Mouse (Mus musculus) retina, embryonic 14.5 days (tissue): ENCODE measurements around the gene Aox1.
"Not testable (repeated sequence)": the region's sequence is repeated elsewhere in the genome, so short reads cannot be mapped to it uniquely, and the experiment has no call there.

ENCODE experiments used
- DNase-seq: peaks from one replicate; pipeline ENCODE4 v3.0.0-alpha.2; 2015; ENCODE audit warnings: low spot score

Aox1 gene

DNA sequence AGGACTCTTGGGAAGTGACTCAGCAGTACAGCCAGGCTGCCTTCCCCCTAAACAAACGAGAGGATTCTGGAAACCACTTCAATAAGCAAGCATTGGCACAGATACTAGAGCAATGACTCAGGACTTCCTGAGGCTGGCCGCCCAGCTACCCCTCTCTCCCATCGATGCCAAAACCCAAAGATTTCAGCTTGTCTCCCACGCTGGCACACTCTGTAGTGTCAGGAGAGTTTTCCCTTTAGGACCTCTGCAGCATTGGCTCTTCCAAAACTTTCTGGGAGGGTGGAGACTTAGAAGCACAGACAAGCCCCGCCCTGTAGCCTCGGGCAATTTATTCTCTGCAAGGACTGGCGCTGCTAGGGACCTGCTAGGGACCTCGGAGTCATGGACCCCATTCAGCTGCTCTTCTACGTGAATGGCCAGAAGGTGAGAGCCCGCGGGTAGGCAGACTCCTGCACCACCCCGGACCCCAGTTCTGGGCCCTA, at the start of gene Aox1:
Gene Aox1, plus strand, starts transcription at position 296 of the 482 bp plus-strand sequence.
- DNase-seq, result peak; percentile 24

DNA sequence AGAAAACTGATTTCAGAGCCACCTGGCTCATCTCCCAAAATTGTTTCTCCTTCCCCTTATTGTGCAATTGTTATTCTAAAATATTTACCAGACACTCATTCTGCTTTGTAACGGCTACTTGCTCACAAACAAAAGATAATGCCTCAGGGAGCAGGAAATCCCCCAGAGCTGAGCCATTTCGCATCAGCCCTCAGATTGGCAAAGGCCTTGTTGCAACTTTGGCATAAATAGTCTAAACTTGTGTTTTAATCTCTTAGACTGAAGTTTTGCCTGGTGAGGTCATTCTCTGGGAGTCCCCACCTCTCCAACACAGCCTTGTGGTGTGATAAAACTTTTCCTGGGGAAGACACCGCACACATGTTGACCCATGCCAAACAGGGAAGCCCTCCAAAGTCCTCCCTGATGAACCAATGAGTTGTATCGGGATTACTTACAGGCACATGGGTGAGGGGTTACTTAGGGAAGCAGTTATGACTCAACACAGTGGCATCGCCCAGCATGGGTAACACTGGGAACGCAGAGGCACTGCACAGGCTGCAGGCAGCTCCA, 40.6 kb upstream of the Aox1 start:
- DNase-seq, result no peak

DNA sequence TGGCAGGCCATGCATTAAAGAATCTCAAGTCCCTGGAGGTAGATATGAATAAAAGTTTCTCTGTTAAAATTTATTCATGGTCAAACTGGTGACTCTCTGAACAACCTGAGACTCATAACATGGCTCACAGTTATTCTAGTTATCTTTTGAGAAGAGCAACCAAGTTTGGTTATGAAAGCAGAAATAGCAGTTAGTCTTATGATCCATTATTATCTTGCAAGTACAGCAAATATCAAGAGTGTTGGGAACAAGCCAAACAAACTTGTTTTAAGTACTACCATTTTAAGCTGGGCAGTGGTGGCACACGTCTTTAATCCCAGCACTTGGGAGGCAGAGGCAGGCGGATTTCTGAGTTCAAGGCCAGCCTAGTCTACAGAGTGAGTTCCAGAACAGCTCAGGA, 38.5 kb upstream of the Aox1 start:
- DNase-seq, result no peak

DNA sequence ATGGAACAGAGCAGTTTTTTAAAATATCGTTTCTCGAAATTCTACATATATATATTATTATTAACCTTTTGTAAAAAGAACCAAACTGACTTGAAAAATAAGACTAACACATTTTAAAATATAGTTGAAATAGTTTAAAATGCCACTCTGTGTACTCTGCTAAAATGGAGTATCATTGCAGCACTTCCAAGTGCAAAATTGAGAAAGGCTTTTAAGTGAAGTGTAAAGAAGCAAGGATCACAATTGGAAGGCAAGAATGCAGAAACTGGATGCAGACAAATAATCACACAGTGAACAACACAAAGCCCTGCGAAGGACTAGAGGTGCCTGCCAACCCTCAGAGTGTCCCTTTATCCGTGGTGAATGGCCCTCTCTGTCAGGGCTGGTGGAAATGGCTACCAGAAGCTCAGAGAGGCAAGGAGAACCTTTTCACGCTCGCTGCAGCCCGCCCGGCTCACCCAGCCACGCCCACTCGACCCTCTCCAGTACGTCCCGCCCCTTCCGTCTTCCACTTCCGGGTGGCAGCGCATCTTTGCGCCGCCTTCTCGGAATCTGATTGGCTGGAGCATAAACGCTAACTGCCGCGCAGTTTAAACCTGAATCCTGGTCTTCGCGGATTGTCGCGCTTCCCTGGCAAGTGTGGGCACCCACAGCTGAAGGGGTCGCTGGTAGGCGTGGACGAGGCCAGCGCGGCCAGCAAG, 34.1 kb upstream of the Aox1 start, which contains the start of gene Sgo2a:
Gene Sgo2a, plus strand, starts transcription at position 540 of the 701 bp plus-strand sequence.
- DNase-seq, result peak; percentile 97

DNA sequence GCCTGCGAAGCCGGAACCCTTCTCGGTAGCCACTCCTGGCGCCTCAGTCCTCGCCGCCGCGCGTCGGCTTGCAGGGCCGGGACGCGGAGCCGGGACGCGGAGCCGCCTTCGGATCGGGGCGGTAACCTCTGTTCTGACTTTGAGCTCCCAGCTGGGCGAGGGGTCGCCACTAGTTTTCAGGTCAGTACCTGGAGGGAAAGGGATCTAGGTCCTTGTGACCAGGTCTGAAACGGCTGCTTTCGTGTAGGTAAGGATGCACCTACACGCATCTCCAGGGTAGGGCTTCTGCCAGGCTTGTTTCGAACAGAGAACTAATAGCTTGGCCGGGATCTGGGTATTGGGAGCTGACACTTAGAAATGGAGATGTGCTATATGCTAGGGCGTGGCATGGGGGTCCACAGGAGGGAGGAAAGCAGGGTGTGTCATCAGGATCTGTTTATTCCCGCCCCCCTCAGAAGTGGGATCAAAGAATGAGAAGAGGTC, 33.6 kb upstream of the Aox1 start:
- no peak for DNase-seq

DNA sequence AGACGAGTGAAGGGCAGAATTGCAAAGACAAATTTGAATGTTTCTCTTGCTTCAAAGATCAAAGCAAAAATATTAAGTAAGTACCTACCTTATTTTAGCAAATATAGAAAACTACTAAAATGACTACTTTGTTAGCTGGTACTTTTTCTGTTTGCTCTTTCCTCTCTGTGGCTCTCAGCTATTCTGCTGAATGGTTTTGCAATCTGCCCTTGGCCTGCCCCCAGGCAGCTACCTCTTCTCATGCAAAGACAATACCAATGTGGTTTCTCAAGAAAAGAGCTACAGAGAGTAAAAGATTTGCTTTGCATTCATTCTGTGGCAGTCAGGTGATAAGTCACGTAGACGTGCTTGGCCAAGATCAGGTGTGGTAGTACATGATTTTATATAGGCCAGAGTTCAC, 31.6 kb upstream of the Aox1 start:
- DNase-seq, result no peak

DNA sequence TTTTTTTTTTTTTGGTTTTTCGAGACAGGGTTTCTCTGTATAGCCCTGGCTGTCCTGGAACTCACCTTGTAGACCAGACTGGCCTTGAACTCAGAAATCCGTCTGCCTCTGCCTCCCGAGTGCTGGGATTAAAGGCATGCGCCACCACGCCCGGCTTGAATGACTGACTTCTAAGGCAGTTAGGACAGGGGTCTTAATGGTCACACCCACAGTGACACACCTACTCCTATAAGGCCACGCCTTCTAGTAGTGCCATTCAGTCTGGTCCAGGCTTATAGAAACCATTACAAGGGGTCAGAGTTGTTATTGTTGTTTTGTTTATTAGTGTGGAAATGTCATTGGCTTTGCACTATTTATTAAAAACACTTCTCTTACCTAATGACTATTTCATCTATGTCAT, 23.3 kb upstream of the Aox1 start:
- DNase-seq, result not testable (repeated sequence)

DNA sequence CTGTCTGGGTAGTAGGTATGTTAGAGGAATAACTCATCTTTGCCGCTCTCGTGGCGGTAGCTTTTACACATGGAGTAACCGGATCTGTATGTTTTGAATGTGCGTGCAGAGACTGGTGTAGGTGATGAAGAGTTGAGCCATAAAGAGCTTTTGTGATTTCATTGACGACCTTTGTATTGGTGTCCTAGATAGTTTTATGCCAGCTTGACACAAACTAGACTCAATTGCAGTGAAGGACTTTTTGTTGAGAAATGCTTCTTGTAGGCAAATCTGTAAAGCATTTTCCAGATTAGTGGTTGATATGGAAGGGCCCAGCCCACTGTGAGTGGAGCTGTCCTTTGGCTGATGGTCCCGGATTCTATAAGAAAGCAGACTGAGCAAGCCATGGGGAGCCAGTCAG, 10.9 kb upstream of the Aox1 start, which contains the start of gene Kctd18:
Gene Kctd18, minus strand, starts transcription at position 101 of the 400 bp plus-strand sequence.
- no peak for DNase-seq

DNA sequence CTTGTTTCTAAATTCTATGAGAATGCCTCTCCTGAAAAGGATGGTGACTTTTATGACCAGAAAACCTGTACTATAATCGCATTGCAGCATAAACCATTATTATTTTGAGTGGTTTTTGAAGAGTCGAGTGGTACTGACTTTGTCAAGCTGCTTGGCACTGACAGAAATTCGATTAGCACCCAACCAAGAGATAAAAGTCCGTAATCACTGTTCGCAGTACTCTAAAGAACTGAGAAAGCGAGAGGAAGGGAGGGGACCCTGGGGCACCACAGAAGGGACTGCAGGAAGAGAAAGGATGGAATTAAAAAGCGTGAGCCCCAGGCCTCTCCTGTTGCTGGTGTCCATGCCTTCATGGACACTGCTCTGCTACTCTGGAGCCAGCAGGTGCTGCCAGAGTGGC, 2.0 kb upstream of the Aox1 start:
- no peak for DNase-seq

DNA sequence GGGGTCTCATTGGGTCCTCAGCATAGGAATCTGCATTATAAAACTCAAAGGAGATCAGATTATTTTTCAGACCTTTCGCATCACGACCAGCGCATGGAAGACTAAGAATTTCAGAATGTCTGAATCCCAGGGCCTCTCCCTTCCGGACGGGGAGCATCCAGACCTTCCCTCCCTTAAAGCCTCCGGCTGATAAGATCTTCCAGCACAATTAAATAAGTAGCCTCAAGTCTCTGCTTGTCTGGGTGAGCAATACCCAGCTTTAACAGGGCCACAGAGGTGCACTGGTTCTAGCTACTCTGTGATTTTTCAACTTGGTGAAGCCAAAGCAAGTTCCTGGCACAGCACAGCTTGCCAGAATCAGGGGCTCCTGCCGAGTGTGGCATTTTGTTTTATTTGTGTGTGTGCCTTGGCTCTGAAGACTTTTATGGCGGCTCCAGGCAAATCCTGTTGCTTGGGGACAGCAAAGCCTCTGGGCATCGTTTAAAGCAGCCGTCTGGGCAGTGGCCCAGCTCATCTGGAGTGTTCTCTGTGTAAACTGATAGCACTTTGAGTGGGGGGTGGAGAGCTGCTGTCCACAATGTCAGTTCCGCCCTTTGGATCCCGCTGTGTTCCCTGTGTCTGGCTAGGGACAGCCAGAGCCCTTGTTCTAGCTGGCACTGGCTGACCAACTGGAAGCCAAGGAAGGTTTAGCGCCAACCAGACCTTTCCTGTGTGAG, 583 bp downstream of the Aox1 start:
- no peak for DNase-seq

DNA sequence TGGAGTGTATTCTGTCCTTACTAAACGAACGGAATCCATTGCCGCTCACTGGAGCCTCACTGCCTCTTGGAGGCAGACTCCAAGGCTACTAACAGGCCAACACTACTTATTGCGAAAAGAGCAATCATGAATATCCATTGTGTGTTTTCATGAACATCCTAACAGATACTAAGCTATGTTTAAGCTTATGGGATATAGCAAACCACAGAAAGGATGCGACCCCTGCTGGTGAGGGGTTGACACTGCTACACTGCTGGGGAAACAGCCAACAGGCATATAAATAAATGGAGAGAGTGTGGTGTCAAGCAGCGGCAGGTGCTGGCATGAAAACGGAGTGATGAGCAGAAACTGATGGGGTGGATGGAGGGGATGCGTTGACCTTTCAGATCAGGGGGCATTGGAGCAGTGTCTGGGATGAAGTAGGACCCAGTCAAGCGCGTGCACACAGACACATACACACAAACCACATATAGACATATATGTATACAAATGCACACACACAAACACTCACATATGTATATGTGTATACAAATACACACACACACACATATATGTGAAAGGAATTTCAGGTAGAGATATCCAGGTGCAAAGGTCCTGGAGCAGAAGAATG, 1.5 kb downstream of the Aox1 start:
- DNase-seq, result peak; percentile 84

DNA sequence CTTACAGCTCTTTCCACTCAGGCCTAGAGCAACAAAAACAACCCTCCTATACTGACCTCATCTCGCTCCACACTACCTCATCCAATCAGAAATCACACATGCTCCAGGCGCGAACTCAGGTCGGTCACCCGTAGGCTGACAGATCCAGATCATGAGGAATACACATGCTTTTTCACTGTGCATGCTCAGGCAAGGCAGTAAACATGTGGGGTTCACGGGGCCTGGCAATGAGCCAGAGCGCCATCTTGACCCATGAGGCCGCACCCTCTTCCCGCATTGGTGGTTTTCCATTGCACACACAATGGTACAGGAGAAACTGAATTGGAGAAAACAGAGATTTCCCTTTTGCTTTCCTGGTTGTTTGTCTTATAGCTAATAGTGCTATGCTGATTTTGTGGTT, 7.6 kb downstream of the Aox1 start:
- DNase-seq, result not testable (repeated sequence)

DNA sequence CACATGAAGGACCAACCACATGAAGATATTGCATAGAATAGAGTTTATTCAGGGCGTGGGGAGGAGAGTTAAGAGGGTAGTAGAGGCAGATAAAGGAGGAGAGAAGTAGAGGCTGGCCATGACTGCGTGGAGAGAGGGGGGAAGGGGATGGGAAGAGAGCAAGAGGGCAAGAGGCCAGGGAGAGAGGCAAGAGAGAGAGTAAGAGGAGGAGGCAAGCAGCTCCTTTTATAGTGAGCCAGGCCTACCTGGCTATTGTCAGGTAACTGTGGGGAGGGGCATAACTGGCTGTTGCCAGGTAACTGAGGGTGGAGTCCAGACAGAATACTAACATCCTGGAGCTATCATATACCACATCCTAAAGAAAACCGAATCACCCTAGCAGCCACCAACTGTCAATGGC, 15.3 kb downstream of the Aox1 start:
- DNase-seq, result no peak

DNA sequence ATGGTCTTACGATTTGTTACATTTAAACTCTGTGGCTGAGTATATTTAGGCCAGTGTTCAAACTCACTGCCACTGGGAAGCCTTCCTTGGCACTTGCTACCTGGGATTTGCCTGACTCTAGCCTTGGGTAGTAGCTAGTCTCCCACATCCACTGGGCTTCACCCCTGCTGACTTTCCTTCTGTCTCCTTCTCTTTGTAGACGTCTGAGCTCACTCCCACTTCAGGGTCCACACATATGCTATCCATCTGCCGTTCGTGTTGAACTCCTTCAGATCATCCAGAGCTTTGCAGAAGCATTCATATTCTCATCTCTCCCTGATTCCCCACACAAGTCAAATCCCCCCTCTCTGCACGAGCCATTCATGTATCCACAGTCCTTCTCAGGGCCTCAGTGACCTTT, 15.8 kb downstream of the Aox1 start:
- DNase-seq, result no peak

DNA sequence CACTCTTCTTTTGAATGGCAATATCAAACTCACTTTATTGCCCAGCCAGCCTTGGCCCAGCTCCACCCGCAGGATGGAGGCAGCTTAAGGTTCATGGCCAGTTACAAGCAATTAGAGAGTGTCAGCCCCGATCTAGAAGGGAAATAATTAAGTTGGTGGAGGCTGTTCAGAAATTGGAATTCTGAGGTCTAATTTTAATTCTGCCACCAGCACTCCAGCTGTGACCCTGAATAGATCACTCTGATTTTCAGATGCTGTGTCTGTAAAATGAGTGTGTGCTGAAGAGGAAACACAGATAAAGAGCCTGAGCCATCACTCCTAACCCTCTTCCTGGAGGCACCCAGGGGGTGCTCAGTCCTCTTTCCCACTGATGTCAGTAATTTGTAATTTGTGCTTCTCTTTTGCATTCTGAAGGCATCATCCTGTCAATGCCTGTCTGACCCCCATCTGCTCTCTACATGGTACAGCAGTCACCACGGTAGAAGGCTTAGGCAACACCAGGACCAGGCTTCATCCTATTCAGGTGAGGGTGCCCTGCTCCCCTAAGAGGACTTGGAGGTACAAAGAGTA, 17.1 kb downstream of the Aox1 start:
- peak; percentile 32 for DNase-seq

DNA sequence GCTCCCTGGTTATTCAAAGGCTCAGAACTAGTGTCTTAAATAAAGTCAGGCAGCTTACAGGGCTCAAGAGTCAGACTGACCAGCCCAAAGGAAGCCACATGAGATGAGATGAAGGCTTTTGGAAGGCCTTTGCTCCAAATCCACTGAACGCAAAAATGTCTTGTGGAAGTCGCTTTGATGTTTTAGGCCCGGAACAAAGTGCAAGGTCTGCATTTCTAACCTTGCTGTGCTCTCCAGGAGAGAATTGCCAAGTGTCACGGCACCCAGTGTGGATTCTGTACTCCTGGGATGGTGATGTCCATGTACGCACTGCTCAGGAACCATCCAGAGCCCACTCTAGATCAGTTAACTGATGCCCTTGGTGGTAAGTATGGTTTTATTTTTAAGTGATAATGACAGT, 19.4 kb downstream of the Aox1 start:
- DNase-seq, result no peak

DNA sequence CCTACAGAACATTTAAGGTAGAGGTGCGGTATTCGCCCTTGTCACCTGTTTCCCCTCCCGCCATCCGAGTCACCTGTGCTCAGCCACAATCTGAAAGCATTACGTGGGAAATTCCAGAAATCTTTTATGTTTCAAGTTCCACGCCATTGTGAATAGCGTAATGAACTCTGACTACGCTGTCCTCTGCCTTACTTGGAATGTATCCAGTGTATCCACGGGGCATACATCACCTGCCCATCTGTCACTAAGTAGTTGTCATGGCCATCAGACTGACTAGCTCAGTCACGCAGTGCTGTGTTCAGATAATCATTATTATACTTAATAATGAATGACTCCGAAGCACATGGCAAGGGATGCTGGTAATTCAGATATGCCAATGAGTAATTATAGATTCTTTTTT, 25.9 kb downstream of the Aox1 start:
- DNase-seq, result no peak

DNA sequence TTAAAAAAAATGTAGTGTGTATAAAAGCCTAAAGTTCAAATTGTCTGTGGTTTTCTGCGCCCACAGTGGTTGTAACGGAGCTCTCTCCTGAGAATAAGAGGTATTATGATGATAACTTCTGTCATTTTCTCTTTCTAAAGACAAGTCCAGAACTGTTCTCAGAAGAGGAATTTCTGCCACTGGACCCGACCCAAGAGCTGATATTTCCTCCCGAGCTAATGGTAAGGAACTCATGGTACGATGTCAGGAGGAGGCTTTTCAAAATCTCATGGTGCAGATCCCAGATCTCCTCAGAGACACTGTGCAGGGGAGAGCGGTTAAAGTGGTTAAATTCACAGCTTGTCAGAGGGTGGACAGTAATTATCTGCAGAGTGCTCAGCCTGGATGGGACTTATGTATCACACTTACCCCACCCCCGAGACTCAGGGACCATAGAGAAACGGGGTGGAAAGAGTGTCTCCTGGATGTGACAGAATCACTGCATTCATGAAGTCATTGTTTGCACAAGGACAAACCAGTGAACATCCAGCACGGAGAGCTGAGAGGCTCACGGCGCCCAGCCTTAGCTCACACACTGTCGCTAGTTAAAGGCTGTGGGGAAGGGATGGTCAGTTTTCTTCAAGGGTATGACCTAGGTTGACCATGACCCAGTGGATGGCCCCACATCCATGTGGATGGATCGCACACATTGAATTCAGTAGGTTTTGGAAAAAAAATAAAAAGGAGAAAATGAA, 26.5 kb downstream of the Aox1 start:
- DNase-seq, result no peak

DNA sequence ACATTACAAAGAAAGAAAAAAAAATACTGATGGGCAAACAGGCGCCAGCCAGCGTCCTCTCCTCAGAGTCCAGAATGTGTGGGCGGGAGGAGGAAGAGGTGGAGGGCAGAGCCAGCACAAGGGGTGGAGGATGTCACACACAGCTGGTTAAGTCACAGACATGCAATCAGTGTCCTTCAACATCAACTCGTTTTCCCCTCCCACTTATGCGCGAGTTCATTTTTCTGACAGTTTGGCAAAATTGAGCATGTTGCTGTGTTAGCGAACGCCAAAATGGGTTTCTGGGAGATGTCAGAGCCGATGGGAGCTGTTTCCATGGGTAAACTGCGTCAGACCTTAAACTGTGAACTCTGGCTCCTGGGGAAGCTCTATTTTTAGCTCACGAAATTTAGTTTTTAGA, 27.2 kb downstream of the Aox1 start:
- DNase-seq, result no peak

DNA sequence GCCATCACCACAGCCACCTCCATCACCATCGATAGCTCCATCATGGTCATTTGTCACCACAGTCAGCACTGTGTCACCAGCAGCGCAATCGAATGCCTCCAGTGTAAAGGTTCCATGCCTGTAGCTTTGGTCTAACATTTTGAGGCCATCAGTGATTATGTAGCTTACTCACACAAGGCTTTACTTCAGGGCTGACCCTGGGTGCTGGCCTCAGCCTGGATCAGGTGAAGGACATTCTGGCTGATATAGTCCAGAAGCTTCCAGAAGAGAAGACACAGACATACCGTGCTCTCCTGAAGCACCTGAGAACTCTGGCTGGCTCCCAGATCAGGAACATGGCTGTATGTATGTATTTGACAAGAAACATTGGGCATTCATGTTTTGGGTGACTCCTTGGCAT, 29.1 kb downstream of the Aox1 start:
- no peak for DNase-seq

DNA sequence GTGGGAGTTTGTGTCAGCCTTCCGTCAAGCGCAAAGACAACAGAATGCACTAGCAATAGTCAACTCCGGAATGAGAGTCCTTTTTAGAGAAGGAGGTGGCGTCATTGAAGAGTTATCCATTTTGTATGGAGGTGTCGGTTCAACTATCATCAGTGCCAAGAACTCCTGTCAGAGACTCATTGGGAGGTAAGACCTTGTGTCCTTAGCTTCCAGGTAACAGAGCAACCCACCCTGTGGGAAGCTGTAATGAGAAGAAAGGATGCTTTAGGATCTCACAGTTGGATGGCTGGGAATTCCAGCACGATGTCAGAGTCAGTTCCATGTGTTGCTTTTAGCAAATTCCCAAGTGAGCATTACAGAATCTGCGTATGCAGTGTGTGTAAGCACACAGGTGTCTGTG, 32.4 kb downstream of the Aox1 start:
- no peak for DNase-seq

DNA sequence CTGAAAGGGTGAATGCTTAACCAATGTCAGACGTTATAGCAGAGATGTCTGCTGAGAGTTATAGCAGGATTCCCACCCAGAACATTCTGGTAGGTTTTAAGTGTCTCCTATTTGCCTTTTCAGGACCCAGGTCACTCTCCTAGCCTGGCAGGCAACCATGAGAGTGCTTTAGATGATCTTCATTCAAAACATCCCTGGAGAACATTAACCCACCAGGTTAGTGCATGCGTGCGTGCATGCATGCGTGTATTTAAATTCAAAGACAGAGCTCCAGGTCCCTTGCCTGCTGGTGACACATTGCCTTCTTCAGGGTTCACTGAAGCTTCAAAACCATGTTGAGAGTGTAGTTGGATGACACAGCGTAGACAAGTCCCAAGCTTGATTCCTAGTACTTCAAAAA, 35.4 kb downstream of the Aox1 start:
- DNase-seq, result no peak
